Mouse (Mus musculus) lung, postnatal 10 days (tissue): Measurements from ENCODE around the gene Ccdc155.
"Not testable (repeated sequence)": the region's sequence is repeated elsewhere in the genome, so short reads cannot be mapped to it uniquely, and the experiment has no call there.

Experiments used
- DNase-seq: peaks from one replicate; pipeline ENCODE4 v3.0.0; 2021

Gene Ccdc155

GRCm38 (mm10) chr7:45162996-45163615 lies 41.6 kb downstream of the Ccdc155 start:
- no peak for DNase-seq

GRCm38 (mm10) chr7:45162551-45162950 lies 42.1 kb downstream of the Ccdc155 start:
- DNase-seq, result no peak

- peak; percentile 92 for DNase-seq
Observed at GRCm38 (mm10) chr7:45161612-45162473, 42.8 kb downstream of the Ccdc155 start.

DNA sequence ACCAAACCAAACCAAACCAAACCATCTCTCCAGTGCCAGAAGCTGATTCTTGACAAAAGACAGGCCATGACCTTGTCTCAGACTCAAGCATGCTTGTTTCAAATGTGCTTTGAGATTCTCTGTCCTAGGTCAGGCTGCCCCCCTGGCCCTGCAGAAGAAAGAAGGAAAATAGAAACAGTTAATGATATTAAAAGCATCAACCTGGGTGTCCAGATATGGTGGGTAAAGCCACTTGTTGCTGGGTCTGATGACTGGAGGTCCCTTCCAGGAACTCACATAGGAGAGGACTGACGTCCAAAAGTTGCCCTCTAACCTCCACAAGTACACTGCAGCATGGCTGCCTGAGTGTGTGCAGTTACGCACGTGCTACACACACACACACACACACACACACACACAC lies 43.8 kb downstream of the Ccdc155 start:
- no peak for DNase-seq

DNA sequence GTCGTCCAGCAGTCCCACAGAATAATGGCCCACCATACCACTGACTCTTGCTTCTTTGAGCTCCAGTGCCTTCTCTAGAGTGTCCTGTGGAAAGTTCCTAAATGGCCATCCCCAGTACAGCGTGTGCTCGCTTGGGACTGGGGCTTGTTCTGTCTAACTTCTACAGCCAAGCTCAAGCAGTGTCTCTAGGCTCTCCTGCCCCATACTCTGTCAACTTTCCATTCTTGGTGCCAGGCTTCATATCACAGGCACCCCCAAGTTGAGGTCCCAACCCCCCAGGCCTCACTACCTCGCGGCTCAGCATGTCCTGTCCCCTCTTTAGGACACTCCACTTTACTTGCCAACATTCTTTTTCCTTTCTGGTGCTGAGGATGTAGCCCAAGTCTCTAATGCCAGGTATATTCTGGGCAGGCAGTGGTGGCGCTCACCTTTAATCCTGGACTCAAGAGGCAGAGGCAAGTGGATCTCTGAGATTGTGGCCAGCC lies 44.3 kb downstream of the Ccdc155 start:
- DNase-seq, result no peak

DNA sequence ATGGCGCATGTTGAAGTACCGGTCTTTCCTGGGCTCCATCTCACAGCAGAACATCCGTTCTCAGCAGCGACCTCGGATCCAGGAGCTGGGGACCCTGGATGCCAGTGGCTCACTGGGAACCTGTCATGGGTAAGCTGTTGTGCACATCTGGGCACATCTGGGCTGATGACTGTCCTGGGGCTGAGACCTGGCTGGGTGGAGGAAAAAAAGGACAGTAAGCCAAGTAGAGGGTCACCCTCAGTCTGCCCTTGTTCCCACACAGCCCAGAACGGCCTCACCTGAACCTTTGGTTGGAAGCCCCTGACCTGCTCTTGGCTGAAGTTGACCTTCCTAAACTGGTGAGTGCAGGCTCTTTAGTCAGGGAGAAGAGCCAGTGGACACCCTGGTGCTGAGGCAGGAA lies 45.7 kb downstream of the Ccdc155 start:
- no peak for DNase-seq

DNA sequence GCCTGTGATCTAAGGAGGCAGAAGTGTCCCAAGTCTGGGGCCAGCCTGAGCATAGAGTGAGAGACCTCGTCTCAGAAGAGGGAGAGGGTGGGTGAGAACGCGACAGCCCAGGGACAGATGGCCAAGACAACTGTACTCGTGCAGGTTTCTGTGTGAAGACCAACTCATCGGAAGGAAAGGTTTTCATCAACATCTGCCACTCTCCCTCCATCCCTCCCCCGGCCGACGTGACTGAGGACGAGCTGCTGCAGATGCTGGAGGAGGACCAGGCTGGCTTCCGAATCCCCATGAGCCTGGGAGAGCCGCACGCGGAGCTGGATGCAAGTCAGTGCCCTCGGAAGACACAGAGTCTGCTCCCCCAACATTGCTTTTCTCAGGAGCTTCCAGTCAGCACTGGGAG lies 47.2 kb downstream of the Ccdc155 start:
- no peak for DNase-seq

GRCm38 (mm10) chr7:45156206-45156605 lies 48.5 kb downstream of the Ccdc155 start:
- DNase-seq, result no peak

DNA sequence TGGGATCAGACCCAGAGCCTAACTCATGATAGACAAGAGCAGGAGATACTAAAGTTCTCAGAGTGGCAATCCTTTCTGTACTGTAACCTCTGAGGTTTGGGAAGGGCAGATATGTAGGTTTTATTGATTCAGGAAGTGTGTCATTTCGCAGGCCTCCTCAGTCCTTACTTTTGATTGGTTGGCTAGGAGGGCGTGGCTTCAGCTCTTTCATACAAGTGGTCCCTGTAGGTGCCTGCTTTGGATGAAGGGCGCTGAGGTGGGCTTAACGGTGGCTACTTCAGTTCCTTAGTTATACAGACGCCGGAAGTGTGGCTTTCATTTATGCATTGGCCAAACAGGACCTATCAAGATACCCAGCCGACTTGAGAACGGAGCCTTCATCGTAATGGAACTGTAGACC lies 49.1 kb downstream of the Ccdc155 start:
- DNase-seq, result no peak

DNA sequence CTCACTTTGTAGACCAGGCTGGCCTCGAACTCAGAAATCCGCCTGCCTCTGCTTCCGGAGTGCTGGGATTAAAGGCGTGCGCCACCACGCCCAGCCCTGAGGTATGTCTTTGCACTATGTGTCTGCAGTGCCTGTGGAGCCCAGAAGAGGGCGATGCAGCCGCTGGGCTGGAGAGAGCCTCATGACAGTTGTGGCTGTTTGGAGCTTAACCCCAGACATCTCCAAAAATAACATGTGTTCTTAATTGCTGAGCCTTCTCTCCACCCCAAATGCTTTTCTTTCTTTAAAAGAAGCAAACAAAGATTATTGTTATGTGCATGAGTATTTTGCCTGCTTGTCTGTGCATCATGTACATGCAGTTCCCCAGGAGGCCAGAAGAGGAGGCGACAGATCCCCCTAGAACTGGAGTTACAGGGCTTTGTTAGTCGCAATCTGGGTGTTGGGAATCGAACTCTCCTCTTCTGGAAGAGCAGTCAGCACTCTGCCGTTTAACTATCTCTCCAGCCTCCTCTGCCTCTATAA lies 49.6 kb downstream of the Ccdc155 start:
- DNase-seq, result peak; percentile 84

DNA sequence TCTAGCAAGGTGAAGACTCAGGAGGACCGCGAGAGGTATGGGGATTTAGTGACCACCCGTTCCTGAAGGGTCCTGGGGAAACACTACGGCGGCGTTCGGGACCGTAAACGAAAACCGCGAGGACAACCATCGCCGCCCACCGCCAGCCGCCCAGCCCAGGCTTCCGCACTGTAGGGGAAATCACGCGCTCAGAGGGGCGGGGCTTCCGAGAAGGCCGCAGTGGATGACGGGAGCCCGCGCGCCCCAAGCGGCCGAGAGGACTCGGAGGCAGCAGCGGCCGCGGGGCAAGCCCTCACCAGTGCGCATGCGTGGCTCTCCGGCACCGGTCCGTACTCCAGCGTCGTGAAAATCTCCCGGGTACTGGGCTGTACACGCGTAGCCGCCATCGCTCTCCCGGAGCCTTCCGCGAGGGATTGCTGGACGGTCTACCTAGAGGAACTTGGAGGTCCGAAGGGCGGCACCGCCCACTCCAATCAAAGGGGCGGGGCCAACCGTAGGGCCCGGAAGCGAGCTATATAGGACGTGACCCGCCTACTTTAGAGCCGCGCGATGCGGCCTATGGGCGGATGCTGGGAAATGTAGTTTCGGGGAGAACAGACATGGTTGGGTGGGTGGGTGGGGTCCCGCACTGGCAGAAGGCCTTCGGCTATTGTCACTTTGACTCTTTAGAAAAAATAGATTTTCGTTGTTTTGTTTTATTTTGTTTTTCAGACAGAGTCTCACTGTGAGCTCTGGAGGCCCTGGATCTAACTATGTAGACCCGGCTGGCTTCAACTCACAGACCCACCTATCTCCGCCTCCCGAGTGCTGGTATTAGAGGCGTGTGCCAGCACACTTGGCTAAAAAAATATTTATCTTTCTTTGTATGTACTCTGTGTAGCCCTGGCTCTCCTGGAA lies 50.3 kb downstream of the Ccdc155 start, which contains the start of the genes Pih1d1 and Aldh16a1:
Gene Pih1d1, plus strand, starts transcription at position 208 of the 897 bp plus-strand sequence.
Gene Aldh16a1, minus strand, starts transcription at position 489 of the 897 bp plus-strand sequence.
- DNase-seq, result peak; percentile 98

DNA sequence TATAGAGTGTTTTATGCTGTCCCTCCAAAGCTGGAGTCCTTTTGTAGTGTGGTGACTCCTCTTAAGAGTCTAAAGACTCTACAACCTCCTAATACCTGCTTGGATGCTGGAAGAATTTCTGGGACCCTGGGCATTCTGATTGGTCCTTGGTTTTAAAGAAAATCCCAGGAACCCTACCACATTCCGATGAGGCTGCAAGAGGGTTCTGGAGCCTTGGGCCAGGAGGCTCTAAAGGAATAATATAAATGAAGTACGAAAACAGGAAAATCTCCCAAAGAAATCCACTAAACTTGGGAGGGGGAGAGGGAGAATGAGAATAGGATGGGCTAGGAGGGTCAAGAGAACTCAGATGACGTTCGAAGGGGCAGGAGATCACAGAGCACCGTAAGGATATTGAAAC lies 51.1 kb downstream of the Ccdc155 start:
- no peak for DNase-seq

DNA sequence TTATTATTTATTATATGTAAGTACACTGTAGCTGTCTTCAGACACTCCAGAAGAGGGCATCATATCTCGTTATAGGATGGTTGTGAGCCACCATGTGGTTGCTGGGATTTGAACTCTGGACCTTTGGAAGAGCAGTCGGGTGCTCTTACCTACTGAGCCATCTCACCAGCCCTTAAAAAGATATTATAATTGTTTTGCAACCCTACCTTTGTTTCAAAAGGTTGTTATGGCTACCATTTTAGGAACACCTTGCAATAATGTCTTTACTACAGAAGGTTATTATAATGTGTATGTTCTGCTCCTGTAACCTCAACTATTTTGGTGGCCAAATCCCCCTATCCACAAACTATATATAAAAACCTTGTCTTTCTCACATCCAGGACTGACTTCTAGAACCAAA lies 51.6 kb downstream of the Ccdc155 start:
- DNase-seq, result not testable (repeated sequence)

DNA sequence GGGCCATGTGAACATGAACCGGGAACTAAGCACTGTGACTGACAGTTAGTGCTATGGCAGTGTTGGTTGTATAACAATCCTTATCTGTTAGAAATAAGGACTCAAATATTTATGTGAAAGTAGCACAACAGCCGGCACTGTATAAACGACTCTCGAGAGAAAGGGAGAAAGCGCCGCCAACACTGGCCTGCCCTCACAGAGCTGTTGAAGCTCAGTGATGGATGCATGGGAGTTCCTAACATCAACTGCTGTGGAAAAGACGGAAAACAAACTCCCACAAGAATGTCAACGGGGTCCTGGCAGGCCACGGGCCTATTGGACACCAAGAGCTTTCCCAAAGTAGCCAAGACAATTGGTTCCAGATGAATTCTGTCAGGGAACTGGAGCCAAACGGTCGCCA lies 53.4 kb downstream of the Ccdc155 start:
- peak; percentile 86 for DNase-seq

DNA sequence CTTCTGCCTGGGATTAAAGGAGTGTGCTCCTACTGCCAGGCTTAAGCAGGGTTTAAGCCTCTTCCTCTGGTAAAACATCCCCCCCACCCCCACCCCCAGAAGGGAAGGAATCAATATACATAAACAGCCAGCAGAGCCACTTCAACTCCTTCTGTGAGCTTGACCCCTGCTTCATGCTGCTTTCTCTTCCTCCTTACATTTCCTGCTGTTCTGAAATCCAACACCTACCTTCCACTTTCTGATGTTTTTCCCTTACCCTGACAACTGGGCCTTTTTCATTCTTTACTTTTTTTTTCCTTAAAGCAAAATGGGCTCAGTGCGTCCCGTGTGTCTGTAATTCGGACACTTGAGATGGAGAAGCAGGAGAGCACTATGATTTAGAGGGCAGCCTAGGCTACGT lies 54.4 kb downstream of the Ccdc155 start:
- DNase-seq, result no peak

DNA sequence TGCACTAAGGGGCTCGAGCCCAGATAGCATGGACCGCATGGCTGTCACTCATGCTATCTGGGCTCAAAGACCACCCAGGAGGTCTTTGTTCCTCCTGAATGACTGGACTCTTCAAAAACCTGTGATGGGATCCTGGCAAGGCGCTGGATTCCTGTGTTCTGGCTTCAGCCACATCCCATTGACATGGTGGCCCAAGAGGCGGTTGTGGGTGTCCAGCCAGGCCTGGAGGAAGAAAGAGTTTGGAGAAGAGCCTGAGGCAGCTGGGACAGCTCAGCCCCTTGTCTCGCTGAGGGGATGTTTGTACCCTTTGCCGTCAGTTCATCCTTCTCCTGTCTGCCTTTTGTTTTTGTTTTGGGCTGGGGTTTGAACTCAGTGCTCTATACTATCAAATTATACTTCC lies 55.1 kb downstream of the Ccdc155 start:
- peak; percentile 81 for DNase-seq

GRCm38 (mm10) chr7:45148534-45149098 lies 56.1 kb downstream of the Ccdc155 start:
- no peak for DNase-seq

DNA sequence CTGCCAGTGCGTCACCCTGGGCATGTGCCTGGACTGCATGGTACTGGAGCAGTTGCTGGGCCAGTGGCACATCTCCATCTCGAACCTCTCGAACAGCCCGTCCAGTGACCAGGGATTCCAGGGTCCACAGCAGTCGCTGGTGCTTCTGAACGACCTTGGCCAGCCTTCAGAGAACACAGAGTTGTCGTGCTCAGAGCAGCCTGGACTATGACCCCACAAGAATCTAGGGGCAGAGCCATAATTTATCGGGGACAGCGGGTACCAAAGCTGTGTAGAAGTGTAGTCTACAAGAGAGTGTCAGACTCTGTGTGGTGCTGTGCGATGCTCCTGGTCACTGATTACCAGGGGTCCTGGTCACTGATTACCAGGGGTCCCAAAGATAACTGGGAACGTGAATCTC lies 56.8 kb downstream of the Ccdc155 start:
- no peak for DNase-seq

DNA sequence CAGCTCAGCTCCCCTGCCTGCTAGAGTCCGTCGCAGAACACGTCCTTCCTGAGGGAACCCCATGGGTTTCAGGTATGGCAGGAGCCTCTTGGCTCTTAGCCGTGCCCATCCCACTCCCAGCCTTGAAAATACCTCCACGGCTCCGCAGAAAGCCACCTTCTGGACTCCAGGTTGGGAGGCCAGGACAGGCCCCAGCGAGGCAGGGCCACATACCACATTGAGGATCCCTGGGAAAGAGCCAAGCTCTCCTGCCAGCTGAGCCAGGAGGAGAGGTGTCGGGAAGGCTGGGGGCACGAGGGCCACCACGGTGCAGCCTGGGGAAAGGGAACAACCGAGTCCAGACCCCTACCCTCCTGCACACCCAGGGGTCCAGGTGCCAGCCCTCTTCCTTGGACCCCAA lies 57.4 kb downstream of the Ccdc155 start:
- DNase-seq, result no peak

DNA sequence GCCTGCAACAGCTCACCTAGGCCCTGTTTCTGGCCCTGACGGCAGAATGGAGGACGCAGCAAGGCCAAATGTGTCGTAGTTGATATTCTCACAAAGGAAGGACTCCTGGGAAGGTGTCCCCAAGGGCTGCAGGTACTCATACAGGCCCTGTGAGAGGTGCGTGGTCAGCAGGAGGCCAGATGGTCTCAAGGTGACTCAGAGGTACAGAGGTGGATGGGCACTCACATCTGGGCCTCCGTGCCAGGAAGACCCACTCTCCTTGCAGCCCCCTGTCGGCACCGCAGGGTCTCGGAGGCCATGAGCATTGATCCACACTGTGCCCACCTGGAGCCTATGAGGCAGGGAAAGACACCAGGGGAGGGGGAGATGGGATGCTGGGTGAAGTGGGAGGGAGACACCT lies 59.2 kb downstream of the Ccdc155 start:
- DNase-seq, result no peak

- DNase-seq, result no peak
Observed at GRCm38 (mm10) chr7:45144368-45145174, 60.1 kb downstream of the Ccdc155 start.

GRCm38 (mm10) chr7:45141914-45142313 lies 62.8 kb downstream of the Ccdc155 start:
- DNase-seq, result no peak
